Mouse (Mus musculus): ENCODE measurements around the gene Zfp384. TPM values are rescaled to one million over a fixed set of nuclear protein-coding genes. Genes with fewer than 3 reads are reported as not detected.
A peak's percentile ranks its signal among the peaks of the same experiment; 100 is the strongest.

Zfp384 gene
- polyA plus RNA-seq (2014; fragmentation: Nextera tagmentation; extraction: Ambion mirVana), result 7.1 and 9.9 TPM in 2 replicates

DNA sequence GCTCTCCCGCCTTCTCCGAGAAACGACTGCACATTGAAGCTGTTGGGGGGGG lies at the start of gene Zfp384:
TSS of gene Zfp384 (plus strand) at position 17 of the 52 bp plus-strand sequence.
- H3K36me3 ChIP-seq (ENCODE audit: control insufficient read depth, insufficient read depth, low read length), result peaks cover 9% of the 10 kb centered on the region; the same call in 1 of the 2 replicates
- H3K4me3 ChIP-seq (ENCODE audit: low read depth, low read length), result peak within 1 kb of the TSS; percentile 82
- H3K27me3 ChIP-seq (ENCODE audit: control insufficient read depth, insufficient read depth, low read length), result no peaks in the 10 kb centered on the region
- no peak for ATAC-seq (replicated peaks; ENCODE audit: insufficient number of reproducible peaks, low FRiP score, low TSS enrichment)
- H3K4me2 ChIP-seq, result peak within 1 kb of the TSS; percentile 90
- peak within 1 kb of the TSS; percentile 90 for H3K9ac ChIP-seq (ENCODE audit: low read depth, low read length)
- peak within 1 kb of the TSS; percentile 99 for H3K27ac ChIP-seq (ENCODE audit: low read depth, low read length)
- no peaks in the 10 kb centered on the region for H3K9me3 ChIP-seq (replicated peaks; ENCODE audit: control insufficient read depth, low read length)
- WGBS (ENCODE audit: insufficient replicate concordance), result 0% methylated on average over 1 of the region's 3 CpGs
- H3K4me1 ChIP-seq (ENCODE audit: control insufficient read depth, insufficient read depth, low read length), result peaks cover 14% of the 10 kb centered on the region

DNA sequence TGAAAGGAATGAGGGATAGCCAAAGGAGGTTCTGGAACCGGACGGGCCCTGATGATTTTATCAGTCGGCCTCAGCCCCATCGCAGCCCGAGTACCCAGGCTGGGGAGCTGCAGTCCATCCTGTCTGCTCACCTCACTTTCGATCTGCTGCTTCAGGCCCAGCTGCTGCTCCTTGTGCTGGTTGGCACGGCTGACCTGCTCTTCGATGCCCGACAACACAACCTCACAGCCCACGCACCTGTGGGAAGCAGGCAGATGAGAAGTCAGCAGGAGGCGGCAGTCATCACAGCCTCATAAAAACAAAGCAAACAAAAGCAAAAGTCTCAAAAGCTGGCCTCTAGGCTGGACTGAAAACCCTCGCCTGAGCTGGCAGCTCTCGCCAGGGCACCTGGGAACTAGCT lies 49.0 kb upstream of the Zfp384 start:
- Histone ChIP-seq H3K27ac (ENCODE audit: low read depth, low read length) (no peak overlapping the region), H3K4me1 (ENCODE audit: control insufficient read depth, insufficient read depth, low read length) (peaks cover 6% of the 10 kb centered on the region), H3K9me3 (replicated peaks; ENCODE audit: control insufficient read depth, low read length) (no peaks in the 10 kb centered on the region), H3K9ac (ENCODE audit: low read depth, low read length) (no peak overlapping the region), H3K4me3 (ENCODE audit: low read depth, low read length) (no peak overlapping the region), H3K36me3 (ENCODE audit: control insufficient read depth, insufficient read depth, low read length) (peaks cover 20% of the 10 kb centered on the region), H3K4me2 (no peak overlapping the region), H3K27me3 (ENCODE audit: control insufficient read depth, insufficient read depth, low read length) (no peaks in the 10 kb centered on the region)
- no peak for ATAC-seq (replicated peaks; ENCODE audit: insufficient number of reproducible peaks, low FRiP score, low TSS enrichment)
- 93% methylated on average over 13 of the region's 13 CpGs for WGBS (ENCODE audit: insufficient replicate concordance)

DNA sequence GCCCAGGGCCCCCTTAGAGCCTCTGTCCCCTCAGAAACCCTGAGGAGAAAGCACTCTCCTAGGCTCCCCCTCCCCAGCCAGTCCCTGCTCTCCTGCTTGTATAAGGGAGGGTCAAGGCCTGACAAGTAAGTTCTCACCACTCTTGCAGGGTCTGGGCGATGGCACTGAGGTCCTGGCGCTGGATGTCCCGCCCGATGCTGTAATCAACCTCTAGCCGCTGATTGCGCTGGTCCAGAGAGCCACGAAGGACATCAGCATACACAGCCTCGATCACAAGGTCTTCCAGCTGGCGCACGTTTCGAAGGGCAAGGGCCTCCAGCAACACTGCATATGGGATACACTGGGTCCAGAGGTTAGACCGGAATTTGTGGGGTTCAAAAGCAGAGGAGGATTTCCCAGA lies 47.9 kb upstream of the Zfp384 start:
- Histone ChIP-seq H3K9me3 (replicated peaks; ENCODE audit: control insufficient read depth, low read length) (no peaks in the 10 kb centered on the region), H3K27ac (ENCODE audit: low read depth, low read length) (no peak overlapping the region), H3K4me1 (ENCODE audit: control insufficient read depth, insufficient read depth, low read length) (peaks cover 6% of the 10 kb centered on the region), H3K36me3 (ENCODE audit: control insufficient read depth, insufficient read depth, low read length) (peaks cover 20% of the 10 kb centered on the region), H3K4me3 (ENCODE audit: low read depth, low read length) (no peak overlapping the region), H3K9ac (ENCODE audit: low read depth, low read length) (no peak overlapping the region), H3K4me2 (no peak overlapping the region), H3K27me3 (ENCODE audit: control insufficient read depth, insufficient read depth, low read length) (no peaks in the 10 kb centered on the region)
- WGBS (ENCODE audit: insufficient replicate concordance), result 93% methylated on average over 12 of the region's 12 CpGs
- no peak for ATAC-seq (replicated peaks; ENCODE audit: insufficient number of reproducible peaks, low FRiP score, low TSS enrichment)

DNA sequence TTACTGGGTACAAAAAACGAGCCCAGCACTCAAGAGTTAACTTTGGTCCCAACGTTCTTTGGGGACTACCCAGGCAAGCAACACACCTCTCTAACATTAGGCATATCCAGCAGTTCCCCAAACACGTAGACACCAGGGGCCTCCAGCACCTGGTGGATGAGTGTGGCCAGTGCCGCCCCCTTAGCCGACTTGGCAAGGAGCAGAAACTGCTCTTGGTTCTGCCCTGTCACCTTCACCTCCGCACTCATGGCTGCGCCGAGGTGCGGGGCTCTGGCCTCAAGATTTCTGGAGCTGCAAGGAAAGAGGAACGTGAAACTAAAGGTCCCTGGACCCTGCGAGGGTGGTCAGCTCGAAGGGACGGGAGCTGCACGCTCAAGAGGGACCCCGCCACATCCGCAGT lies 44.3 kb upstream of the Zfp384 start:
- H3K9ac ChIP-seq (ENCODE audit: low read depth, low read length), result peak overlapping the region; percentile 86
- H3K27me3 ChIP-seq (ENCODE audit: control insufficient read depth, insufficient read depth, low read length), result no peaks in the 10 kb centered on the region
- H3K36me3 ChIP-seq (ENCODE audit: control insufficient read depth, insufficient read depth, low read length), result peaks cover 8% of the 10 kb centered on the region
- H3K4me2 ChIP-seq, result peak overlapping the region; percentile 95
- no peaks in the 10 kb centered on the region for H3K9me3 ChIP-seq (replicated peaks; ENCODE audit: control insufficient read depth, low read length)
- 36% methylated on average over 16 of the region's 16 CpGs for WGBS (ENCODE audit: insufficient replicate concordance)
- H3K4me3 ChIP-seq (ENCODE audit: low read depth, low read length), result peak overlapping the region; percentile 70
- peak; percentile 3; the same call in 1 of the 2 replicates for ATAC-seq (replicated peaks; ENCODE audit: insufficient number of reproducible peaks, low FRiP score, low TSS enrichment)
- H3K27ac ChIP-seq (ENCODE audit: low read depth, low read length), result peak overlapping the region; percentile 85; the same call in 1 of the 2 replicates
- H3K4me1 ChIP-seq (ENCODE audit: control insufficient read depth, insufficient read depth, low read length), result peaks cover 6% of the 10 kb centered on the region

DNA sequence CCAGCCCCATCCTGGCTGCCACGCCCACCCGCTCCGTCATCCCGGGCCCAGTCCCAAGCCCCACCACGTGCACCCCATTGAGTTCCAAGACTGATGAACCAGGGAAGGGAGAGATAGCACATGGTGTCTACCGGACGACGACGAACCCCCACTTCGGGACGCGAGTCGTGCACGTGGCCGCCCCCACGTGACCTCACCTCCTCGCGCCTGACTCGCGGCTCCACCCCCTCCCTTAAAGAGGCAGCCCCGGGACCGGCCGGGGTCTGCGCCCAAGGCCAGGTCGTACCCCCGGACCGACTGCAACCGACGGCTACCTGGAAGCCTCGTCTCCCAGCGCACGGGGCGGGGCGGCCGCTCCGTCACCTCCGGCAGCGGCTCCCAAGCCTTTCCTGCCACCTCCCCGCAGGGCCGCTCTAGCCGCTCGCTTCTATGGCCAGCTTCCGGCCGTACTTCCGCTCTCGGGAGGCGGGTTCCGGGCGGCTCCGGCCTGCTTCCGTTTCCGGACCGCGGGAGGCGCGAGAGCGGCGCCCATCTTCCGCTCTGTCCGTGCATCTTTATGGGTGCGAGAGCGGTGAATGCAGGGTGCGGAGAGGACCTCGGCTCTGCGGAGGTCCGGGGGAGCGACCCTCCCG lies 43.7 kb upstream of the Zfp384 start, which contains the start of gene Cops7a:
TSS of gene Cops7a (minus strand) at position 451 of the 632 bp plus-strand sequence.
- no peaks in the 10 kb centered on the region for H3K27me3 ChIP-seq (ENCODE audit: control insufficient read depth, insufficient read depth, low read length)
- under 1% methylated on average over 68 of the region's 68 CpGs for WGBS (ENCODE audit: insufficient replicate concordance)
- ATAC-seq (replicated peaks; ENCODE audit: insufficient number of reproducible peaks, low FRiP score, low TSS enrichment), result peak; percentile 90
- peak within 1 kb of the TSS; percentile 70 for H3K4me3 ChIP-seq (ENCODE audit: low read depth, low read length)
- peaks cover 6% of the 10 kb centered on the region for H3K4me1 ChIP-seq (ENCODE audit: control insufficient read depth, insufficient read depth, low read length)
- H3K4me2 ChIP-seq, result peak within 1 kb of the TSS; percentile 95
- no peaks in the 10 kb centered on the region for H3K9me3 ChIP-seq (replicated peaks; ENCODE audit: control insufficient read depth, low read length)
- H3K36me3 ChIP-seq (ENCODE audit: control insufficient read depth, insufficient read depth, low read length), result peaks cover 8% of the 10 kb centered on the region
- peak within 1 kb of the TSS; percentile 86 for H3K9ac ChIP-seq (ENCODE audit: low read depth, low read length)
- H3K27ac ChIP-seq (ENCODE audit: low read depth, low read length), result peak within 1 kb of the TSS; percentile 85

DNA sequence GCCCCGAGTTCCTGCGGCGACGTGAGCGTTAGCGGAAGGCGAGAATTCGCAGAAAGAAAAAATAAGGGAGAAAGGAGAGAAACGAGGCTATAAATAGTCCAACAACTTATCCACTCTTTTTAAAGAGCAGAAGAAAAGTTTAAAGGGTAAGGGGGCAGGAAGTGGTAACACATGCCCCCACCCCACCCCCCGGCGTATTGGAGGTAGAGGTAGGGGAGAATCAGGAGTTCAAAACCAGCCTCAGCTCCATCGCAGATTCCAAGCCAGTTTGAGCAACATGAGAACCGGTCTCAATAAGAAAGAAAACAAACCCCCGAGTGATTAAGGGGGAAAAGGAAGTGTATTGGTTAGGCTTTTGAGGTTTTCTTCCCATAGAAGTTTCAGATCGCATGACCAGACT lies 43.2 kb upstream of the Zfp384 start:
- Histone ChIP-seq H3K4me1 (ENCODE audit: control insufficient read depth, insufficient read depth, low read length) (peaks cover 6% of the 10 kb centered on the region), H3K4me2 (peak overlapping the region; percentile 95), H3K27me3 (ENCODE audit: control insufficient read depth, insufficient read depth, low read length) (no peaks in the 10 kb centered on the region), H3K27ac (ENCODE audit: low read depth, low read length) (peak overlapping the region; percentile 85), H3K4me3 (ENCODE audit: low read depth, low read length) (peak overlapping the region; percentile 70), H3K9ac (ENCODE audit: low read depth, low read length) (peak overlapping the region; percentile 86), H3K36me3 (ENCODE audit: control insufficient read depth, insufficient read depth, low read length) (peaks cover 4% of the 10 kb centered on the region), H3K9me3 (replicated peaks; ENCODE audit: control insufficient read depth, low read length) (no peaks in the 10 kb centered on the region)
- no peak for ATAC-seq (replicated peaks; ENCODE audit: insufficient number of reproducible peaks, low FRiP score, low TSS enrichment)
- WGBS (ENCODE audit: insufficient replicate concordance), result 15% methylated on average over 15 of the region's 15 CpGs

DNA sequence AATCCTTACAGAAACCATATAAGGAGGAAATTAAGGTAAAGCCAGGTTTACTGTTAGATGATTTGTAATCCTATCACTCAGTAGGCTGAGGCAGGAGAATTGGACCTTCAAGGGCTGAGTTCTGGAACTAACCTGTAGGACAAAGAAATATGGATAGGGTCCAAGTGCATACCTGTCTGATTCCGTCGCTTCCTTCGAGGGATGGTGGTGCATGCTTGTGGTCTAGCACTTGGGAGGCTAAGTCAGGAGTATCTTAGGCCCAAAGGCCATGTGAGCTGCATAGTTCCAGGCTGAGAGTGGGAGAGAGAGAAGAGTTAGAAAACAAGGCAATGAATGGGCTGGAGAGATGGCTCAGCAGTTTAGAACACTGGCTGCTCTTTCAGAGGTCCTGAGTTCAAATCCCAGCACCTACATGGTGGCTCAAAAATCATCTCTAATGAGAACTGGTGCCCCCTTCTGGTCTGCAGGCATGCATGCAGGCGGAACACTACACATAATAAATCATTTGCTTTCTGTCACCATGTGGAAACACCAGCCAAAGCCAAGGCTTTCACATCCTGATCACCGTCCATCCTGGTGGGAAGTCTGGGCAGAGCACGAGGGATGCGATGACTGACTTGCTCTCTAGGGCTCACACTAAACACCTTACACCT lies 42.4 kb upstream of the Zfp384 start:
- Histone ChIP-seq H3K9ac (ENCODE audit: low read depth, low read length) (no peak overlapping the region), H3K27ac (ENCODE audit: low read depth, low read length) (no peak overlapping the region), H3K36me3 (ENCODE audit: control insufficient read depth, insufficient read depth, low read length) (no peaks in the 10 kb centered on the region), H3K4me1 (ENCODE audit: control insufficient read depth, insufficient read depth, low read length) (peaks cover 6% of the 10 kb centered on the region), H3K9me3 (replicated peaks; ENCODE audit: control insufficient read depth, low read length) (no peaks in the 10 kb centered on the region), H3K4me2 (peak overlapping the region; percentile 95), H3K4me3 (ENCODE audit: low read depth, low read length) (peak overlapping the region; percentile 70), H3K27me3 (ENCODE audit: control insufficient read depth, insufficient read depth, low read length) (no peaks in the 10 kb centered on the region; the same call in 1 of the 2 replicates)
- ATAC-seq (replicated peaks; ENCODE audit: insufficient number of reproducible peaks, low FRiP score, low TSS enrichment), result no peak
- WGBS (ENCODE audit: insufficient replicate concordance), result 95% methylated on average over 7 of the region's 7 CpGs

DNA sequence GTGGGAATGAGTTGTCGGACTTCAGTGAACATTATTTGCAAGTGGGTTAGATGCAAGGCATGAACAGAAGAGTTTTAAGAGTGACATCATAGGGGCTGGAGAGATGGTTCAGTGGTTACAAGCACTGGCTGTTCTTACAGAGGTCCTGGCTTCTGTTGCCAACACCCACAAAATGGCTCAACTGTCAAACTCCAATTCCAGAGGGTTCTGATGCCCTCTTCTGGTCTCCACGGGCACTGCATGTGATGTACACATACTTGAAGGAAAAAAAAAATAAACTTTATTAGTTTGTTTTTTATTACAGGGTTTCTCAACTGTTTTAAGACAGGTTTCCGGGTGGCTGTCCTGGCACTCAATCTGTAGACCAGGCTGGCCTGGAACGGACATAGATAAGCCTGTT lies 41.2 kb upstream of the Zfp384 start:
- no peak for ATAC-seq (replicated peaks; ENCODE audit: insufficient number of reproducible peaks, low FRiP score, low TSS enrichment)
- WGBS (ENCODE audit: insufficient replicate concordance), result 62% methylated on average over 4 of the region's 4 CpGs

DNA sequence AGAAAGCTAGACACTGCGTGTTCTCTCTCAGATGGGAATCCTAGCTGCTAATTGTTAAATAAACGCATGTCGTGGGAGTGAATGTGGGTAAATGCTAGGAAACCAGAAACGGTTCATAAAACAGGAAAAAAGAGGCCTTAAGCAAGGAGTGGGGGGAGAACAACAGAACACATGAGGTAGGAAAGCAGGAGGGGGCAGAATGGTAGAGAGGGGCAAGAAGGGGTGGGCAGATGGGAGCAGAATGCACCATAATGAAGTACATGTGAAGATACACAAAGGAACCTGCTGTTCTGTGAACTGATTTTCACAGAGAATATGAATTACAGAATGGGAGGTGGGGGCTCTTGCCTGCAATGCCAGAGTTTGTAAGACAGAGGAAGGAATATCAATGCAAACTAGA lies 16.7 kb upstream of the Zfp384 start:
- Histone ChIP-seq H3K9ac (ENCODE audit: low read depth, low read length) (no peak overlapping the region), H3K27me3 (ENCODE audit: control insufficient read depth, insufficient read depth, low read length) (peaks cover 41% of the 10 kb centered on the region), H3K4me3 (ENCODE audit: low read depth, low read length) (no peak overlapping the region), H3K4me1 (ENCODE audit: control insufficient read depth, insufficient read depth, low read length) (peaks cover 6% of the 10 kb centered on the region; the same call in 1 of the 2 replicates), H3K9me3 (replicated peaks; ENCODE audit: control insufficient read depth, low read length) (no peaks in the 10 kb centered on the region; the same call in 1 of the 2 replicates), H3K4me2 (no peak overlapping the region), H3K27ac (ENCODE audit: low read depth, low read length) (no peak overlapping the region), H3K36me3 (ENCODE audit: control insufficient read depth, insufficient read depth, low read length) (no peaks in the 10 kb centered on the region)
- ATAC-seq (replicated peaks; ENCODE audit: insufficient number of reproducible peaks, low FRiP score, low TSS enrichment), result no peak
- WGBS (ENCODE audit: insufficient replicate concordance), result 68% methylated on average over 4 of the region's 4 CpGs

More for the DNA sequence above, 41.2 kb upstream of the Zfp384 start:
- Histone ChIP-seq H3K9ac (ENCODE audit: low read depth, low read length) (no peak overlapping the region), H3K27ac (ENCODE audit: low read depth, low read length) (no peak overlapping the region), H3K4me1 (ENCODE audit: control insufficient read depth, insufficient read depth, low read length) (peaks cover 6% of the 10 kb centered on the region), H3K36me3 (ENCODE audit: control insufficient read depth, insufficient read depth, low read length) (no peaks in the 10 kb centered on the region), H3K4me3 (ENCODE audit: low read depth, low read length) (no peak overlapping the region), H3K4me2 (no peak overlapping the region), H3K9me3 (replicated peaks; ENCODE audit: control insufficient read depth, low read length) (no peaks in the 10 kb centered on the region), H3K27me3 (ENCODE audit: control insufficient read depth, insufficient read depth, low read length) (no peaks in the 10 kb centered on the region; the same call in 1 of the 2 replicates)
